8 mouse cellular contexts compared by ENCODE assay signal in genomic region chr4:133814804-133815515, GRCm38 (mm10). TPM values are rescaled to one million over a fixed set of nuclear protein-coding genes. Genes with fewer than 3 reads are reported as not detected.
DNase-seq lines count a peak whose midpoint lies in the region; ATAC-seq and TF ChIP-seq lines count a peak whose summit lies in the region.

No protein-coding gene starts in this region.

- peaks cover 4% of the 10 kb centered on the region for H3K4me1 ChIP-seq in ES-Bruce4 (ENCODE audit: control insufficient read depth, insufficient read depth, low read length)
- H3K4me1 ChIP-seq in embryonic facial prominence, embryonic 14.5 days (ENCODE audit: control insufficient read depth, insufficient read depth, low read length), result peaks cover 18% of the 10 kb centered on the region
- H3K4me1 ChIP-seq in intestine, embryonic 16.5 days (ENCODE audit: control insufficient read depth, insufficient read depth, low read length), result peaks cover 21% of the 10 kb centered on the region
- peaks cover 15% of the 10 kb centered on the region; the same call in 1 of the 2 replicates for H3K4me1 ChIP-seq in midbrain, embryonic 14.5 days (ENCODE audit: control insufficient read depth, insufficient read depth, low read length)

- H3K36me3 ChIP-seq in ES-Bruce4 (ENCODE audit: control insufficient read depth, insufficient read depth, low read length, poor library complexity, severe bottlenecking), result no peaks in the 10 kb centered on the region
- no peaks in the 10 kb centered on the region for H3K36me3 ChIP-seq in embryonic facial prominence, embryonic 14.5 days (ENCODE audit: control insufficient read depth, insufficient read depth, low read length)
- H3K36me3 ChIP-seq in intestine, embryonic 16.5 days (ENCODE audit: control insufficient read depth, insufficient read depth, low read length), result no peaks in the 10 kb centered on the region
- H3K36me3 ChIP-seq in midbrain, embryonic 14.5 days (ENCODE audit: control insufficient read depth, insufficient read depth, low read length), result no peaks in the 10 kb centered on the region

- peak overlapping the region; percentile 72 for H3K4me2 ChIP-seq in embryonic facial prominence, embryonic 14.5 days (ENCODE audit: low read depth, low read length)
- peak overlapping the region; percentile 73 for H3K4me2 ChIP-seq in intestine, embryonic 16.5 days (ENCODE audit: low read depth, low read length)
- H3K4me2 ChIP-seq in midbrain, embryonic 14.5 days (ENCODE audit: low read length), result peak overlapping the region; percentile 68

- peak overlapping the region; percentile 100 for H3K27ac ChIP-seq in gastrocnemius, adult 2 months
- H3K27ac ChIP-seq in ES-Bruce4 (ENCODE audit: insufficient read depth, low read length), result peak overlapping the region; percentile 100
- peak overlapping the region; percentile 100 for H3K27ac ChIP-seq in embryonic facial prominence, embryonic 14.5 days (replicated peaks; ENCODE audit: low read depth, low read length)
- H3K27ac ChIP-seq in intestine, embryonic 16.5 days (ENCODE audit: low read length), result peak overlapping the region; percentile 100
- H3K27ac ChIP-seq in midbrain, embryonic 14.5 days (replicated peaks; ENCODE audit: low read depth, low read length), result peak overlapping the region; percentile 99

- TF ChIP-seq EP300 in ES-Bruce4 (IDR thresholded peaks at IDR 0.05; ENCODE audit: insufficient read depth, low read depth, low read length), result no peak

- peak overlapping the region; percentile 96 for H3K9ac ChIP-seq in ES-Bruce4 (ENCODE audit: low read depth, poor library complexity, severe bottlenecking)
- H3K9ac ChIP-seq in embryonic facial prominence, embryonic 14.5 days (ENCODE audit: low read depth, low read length), result peak overlapping the region; percentile 91
- peak overlapping the region; percentile 91 for H3K9ac ChIP-seq in intestine, embryonic 16.5 days (ENCODE audit: low read depth, low read length)
- peak overlapping the region; percentile 80; the same call in 1 of the 2 replicates for H3K9ac ChIP-seq in midbrain, embryonic 14.5 days (replicated peaks; ENCODE audit: low read length)

- intact Hi-C loops in gastrocnemius, adult 2 months (cut with DNase I), result loop anchor here (1.0 to 5.0 kb wide), 2 partner anchors 38 to 143 kb away; partner anchors contain the start of gene Pigv

- TF ChIP-seq CTCF in gastrocnemius, adult 2 months (IDR thresholded peaks at IDR 0.05), result no peak
- TF ChIP-seq CTCF in ES-Bruce4 (IDR thresholded peaks at IDR 0.05; ENCODE audit: low read depth, low read length), result no peak

- WGBS in embryonic facial prominence, embryonic 14.5 days, result 13% methylated on average over 25 of the region's 25 CpGs
- WGBS in intestine, embryonic 16.5 days, result 21% methylated on average over 25 of the region's 25 CpGs
- 3% methylated on average over 25 of the region's 25 CpGs for WGBS in midbrain, embryonic 14.5 days

- no peaks in the 10 kb centered on the region for H3K27me3 ChIP-seq in ES-Bruce4 (ENCODE audit: control insufficient read depth, insufficient read depth, low read length, poor library complexity, severe bottlenecking)
- H3K27me3 ChIP-seq in embryonic facial prominence, embryonic 14.5 days (replicated peaks; ENCODE audit: control insufficient read depth, insufficient read depth, low read length), result no peaks in the 10 kb centered on the region
- H3K27me3 ChIP-seq in intestine, embryonic 16.5 days (replicated peaks; ENCODE audit: control insufficient read depth, insufficient read depth, low read length), result no peaks in the 10 kb centered on the region
- no peaks in the 10 kb centered on the region; the same call in 1 of the 2 replicates for H3K27me3 ChIP-seq in midbrain, embryonic 14.5 days (ENCODE audit: control insufficient read depth, insufficient read depth, low read length)

- ATAC-seq in embryonic facial prominence, embryonic 14.5 days (ENCODE audit: low read depth), result no peak
- no peak for ATAC-seq in intestine, embryonic 16.5 days
- ATAC-seq in midbrain, embryonic 14.5 days (ENCODE audit: low FRiP score, low TSS enrichment), result no peak

- DNase-seq in gastrocnemius, adult 2 months, result peak; percentile 23
- DNase-seq in gastrocnemius, postnatal 25 days, result no peak
- peak; percentile 64 for DNase-seq in embryonic facial prominence, embryonic 14.5 days (ENCODE audit: low spot score)
- no peak for DNase-seq in midbrain, embryonic 14.5 days
- DNase-seq in layer of hippocampus, adult 8-10 months (ENCODE audit: low spot score in 2 of 2), result no peak
- no peak for DNase-seq in right cerebral cortex, adult 18-20 months

- H3K9me3 ChIP-seq in ES-Bruce4 (replicated peaks; ENCODE audit: control insufficient read depth, insufficient read depth, low read length, poor library complexity, severe bottlenecking), result no peaks in the 10 kb centered on the region
- no peaks in the 10 kb centered on the region for H3K9me3 ChIP-seq in embryonic facial prominence, embryonic 14.5 days (ENCODE audit: control insufficient read depth, low read length)
- H3K9me3 ChIP-seq in intestine, embryonic 16.5 days (ENCODE audit: control insufficient read depth, low read length), result no peaks in the 10 kb centered on the region
- no peaks in the 10 kb centered on the region for H3K9me3 ChIP-seq in midbrain, embryonic 14.5 days (ENCODE audit: control insufficient read depth, low read length)

- TF ChIP-seq POLR2A in ES-Bruce4 (IDR thresholded peaks at IDR 0.05; ENCODE audit: insufficient read depth, low read length), result no peak

- peak overlapping the region; percentile 88 for H3K4me3 ChIP-seq in gastrocnemius, adult 2 months
- peak overlapping the region; percentile 66 for H3K4me3 ChIP-seq in ES-Bruce4 (ENCODE audit: low read depth, low read length)
- H3K4me3 ChIP-seq in embryonic facial prominence, embryonic 14.5 days (ENCODE audit: low read depth, low read length), result peak overlapping the region; percentile 68
- H3K4me3 ChIP-seq in intestine, embryonic 16.5 days (ENCODE audit: low read length), result peak overlapping the region; percentile 73
- peak overlapping the region; percentile 69 for H3K4me3 ChIP-seq in midbrain, embryonic 14.5 days (replicated peaks; ENCODE audit: low read depth, low read length)

RNA-seq across cellular contexts. Expression of gene Arid1a, which starts 58.4 kb away (rescaled TPM):
- 10 to 100 TPM; 24.1 to 26.2 TPM for total RNA-seq in gastrocnemius, adult 2 months (2021)
- total RNA-seq in gastrocnemius, postnatal 25 days (2021), result 10 to 100 TPM; 19.6 to 21.7 TPM
- 119 and 123 TPM in 2 replicates for polyA plus RNA-seq in ES-Bruce4 (2011; ENCODE audit: insufficient read depth, insufficient read length, low read depth, missing spikeins)
- polyA plus RNA-seq in embryonic facial prominence, embryonic 14.5 days (2014; fragmentation: Nextera tagmentation; extraction: Ambion mirVana), result 29.1 and 29.6 TPM in 2 replicates
- polyA plus RNA-seq in intestine, embryonic 16.5 days (2015; fragmentation: Nextera tagmentation; extraction: Ambion mirVana), result 17.8 and 18.5 TPM in 2 replicates
- polyA plus RNA-seq in midbrain, embryonic 14.5 days (2014; fragmentation: Nextera tagmentation; extraction: Ambion mirVana), result 38.5 and 46.7 TPM in 2 replicates
- 10 to 100 TPM; 81.3 to 88.3 (median 83.1) TPM for total RNA-seq in layer of hippocampus, adult 8-10 months (2022)

Comparison
In these comparisons a context has a peak if more than half of its experiments do, and no peak if none do; other contexts are left out.
1. DNase-seq: peak in gastrocnemius, adult 2 months (single experiment) and embryonic facial prominence, embryonic 14.5 days (single experiment); none in gastrocnemius, postnatal 25 days (single experiment), midbrain, embryonic 14.5 days (single experiment), layer of hippocampus, adult 8-10 months (0 of 2) and right cerebral cortex, adult 18-20 months (single experiment).
2. Peak in every context shown above with its lines, with median percentiles within 50 percentile points of each other: H3K27ac ChIP-seq, H3K4me3 ChIP-seq, H3K9ac ChIP-seq and H3K4me2 ChIP-seq.